Mouse (Mus musculus) cerebellum, adult 18-20 months (tissue): ENCODE measurements around the gene Fam131a.

Experiments
- DNase-seq, 2 experiments: peaks; one replicate each; pipeline ENCODE4 v3.0.0; 2021

Gene Fam131a

DNA sequence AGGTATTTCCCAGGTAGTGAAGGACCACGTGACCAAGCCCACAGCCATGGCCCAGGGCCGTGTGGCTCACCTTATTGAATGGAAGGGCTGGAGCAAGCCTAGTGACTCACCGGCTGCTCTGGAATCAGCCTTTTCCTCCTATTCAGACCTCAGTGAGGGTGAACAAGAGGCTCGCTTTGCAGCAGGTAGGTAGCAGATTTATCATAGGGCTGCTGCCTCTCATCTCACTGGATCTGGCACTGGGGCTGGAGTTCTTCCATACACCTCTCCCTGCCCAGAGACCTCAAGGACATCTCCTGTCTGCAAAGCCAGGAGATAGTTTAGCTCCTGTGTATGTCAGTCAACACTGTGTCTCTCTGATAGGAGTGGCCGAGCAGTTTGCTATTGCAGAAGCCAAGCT lies 6.2 kb downstream of the Fam131a start:
- no peak for DNase-seq

DNA sequence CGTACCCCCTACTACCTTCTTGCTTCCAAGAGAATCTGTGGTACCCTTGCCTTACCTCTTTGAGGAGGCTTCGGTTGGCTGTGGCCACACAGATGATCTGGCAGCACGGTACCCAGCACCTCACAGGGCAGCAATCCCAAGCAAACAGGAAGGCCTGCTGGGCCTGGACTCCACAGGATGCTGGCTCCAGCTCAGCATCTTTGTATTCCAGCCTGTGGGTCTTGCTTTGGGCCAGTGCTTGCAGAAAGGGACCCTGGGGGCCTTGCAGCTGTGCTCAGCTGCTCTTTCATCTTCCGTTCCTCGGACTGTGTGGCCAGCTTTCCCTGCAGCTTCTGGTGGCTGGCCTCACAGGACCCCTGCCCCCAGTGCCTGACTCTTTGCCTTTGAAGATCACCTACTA lies 7.0 kb downstream of the Fam131a start:
- DNase-seq = peak; percentile 72 to 73

DNA sequence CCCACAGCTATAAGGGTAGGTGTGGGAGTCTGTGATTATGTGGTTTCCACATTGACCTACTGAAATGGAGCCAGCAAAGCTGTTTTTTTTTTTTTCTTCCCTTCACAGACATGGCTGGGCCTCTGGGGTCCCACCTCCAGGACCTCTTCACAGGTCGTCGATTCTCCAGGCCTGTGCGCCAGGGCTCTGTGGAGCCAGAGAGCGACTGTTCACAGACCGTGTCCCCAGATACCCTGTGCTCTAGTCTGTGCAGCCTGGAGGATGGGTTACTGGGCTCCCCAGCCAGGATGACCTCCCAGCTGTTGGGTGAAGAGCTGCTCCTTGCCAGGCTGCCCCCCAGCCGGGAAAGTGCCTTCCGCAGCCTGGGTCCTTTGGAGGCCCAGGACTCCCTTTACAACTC lies 8.3 kb downstream of the Fam131a start:
- no peak for DNase-seq

DNA sequence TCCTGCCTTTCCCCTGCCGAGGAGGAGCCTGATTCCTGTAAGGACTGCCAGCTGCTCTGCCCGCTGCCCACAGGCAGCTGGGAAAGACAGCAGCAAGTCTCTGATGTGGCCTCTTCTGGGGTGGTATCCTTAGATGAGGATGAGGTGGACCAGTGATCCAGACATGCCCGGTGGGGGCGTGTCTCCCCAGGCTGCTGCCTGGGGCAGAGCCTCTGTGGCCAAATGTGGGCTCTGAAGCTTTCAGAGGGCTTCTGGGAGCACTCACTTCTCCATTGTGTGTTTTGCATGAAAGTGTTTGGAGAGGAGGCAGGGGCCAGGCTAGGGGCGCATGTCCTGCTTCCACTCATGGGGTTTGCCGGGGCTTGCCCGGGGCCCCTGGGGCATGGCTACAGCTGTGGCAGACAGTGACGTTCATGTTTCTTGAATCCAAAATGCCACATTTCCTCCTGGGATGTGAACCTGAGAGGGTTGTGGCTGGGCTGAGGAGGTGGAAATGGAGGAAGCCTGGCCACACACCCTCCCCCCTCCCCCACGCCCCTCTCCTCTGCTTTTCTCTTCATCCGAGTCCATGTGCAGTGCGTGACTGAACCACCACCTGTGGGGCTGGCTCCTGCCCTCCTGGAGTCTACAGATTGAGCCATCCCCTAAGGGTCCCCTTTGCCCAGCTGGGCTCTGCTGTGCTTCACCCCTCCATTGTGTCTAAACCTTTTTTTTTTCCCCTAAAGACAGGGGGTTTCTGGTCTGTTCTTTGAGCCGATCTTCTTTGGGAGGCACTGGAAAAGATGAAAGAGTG lies 8.9 kb downstream of the Fam131a start:
- no peak for DNase-seq

DNA sequence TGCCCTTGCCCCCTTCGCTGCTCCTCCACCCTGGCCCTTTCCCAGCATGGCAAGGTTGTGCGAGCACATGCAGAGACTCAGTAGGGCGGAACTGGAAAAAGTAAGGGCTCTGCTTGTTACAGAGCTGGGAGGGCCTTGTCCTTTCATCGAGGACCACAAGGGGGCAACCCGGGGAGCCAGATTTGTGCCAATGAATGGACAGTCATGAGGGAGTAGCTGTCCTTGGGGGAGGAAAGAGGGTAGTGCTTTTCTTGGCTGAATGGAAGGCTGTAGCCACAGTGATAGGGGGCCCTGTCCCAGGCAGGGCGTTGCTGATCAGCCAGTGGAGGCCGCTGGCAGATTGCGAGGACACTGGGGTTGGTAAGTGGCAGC lies 9.5 kb downstream of the Fam131a start:
- peak in 1 of 2 experiments; percentile 65 for DNase-seq

DNA sequence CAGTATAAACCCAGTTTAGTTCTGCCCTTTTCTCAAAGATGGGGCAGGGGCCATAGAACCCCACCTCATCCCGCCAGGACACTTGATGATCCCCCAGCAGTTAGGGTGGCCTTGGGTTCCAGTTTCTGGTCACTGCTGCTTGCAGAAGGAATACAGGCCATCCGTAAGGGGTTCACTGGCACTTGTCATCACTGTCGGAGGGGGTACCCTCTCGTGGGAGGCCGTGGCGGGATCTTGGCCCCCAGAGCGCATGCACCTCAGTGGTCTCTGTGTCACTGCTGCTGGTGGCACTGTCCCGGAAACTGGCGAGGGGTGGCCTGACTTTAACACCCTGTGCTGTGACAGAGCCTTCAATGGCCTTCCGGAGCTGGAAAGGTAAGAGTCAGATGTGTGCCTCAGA lies 10.0 kb downstream of the Fam131a start:
- DNase-seq = no peak

DNA sequence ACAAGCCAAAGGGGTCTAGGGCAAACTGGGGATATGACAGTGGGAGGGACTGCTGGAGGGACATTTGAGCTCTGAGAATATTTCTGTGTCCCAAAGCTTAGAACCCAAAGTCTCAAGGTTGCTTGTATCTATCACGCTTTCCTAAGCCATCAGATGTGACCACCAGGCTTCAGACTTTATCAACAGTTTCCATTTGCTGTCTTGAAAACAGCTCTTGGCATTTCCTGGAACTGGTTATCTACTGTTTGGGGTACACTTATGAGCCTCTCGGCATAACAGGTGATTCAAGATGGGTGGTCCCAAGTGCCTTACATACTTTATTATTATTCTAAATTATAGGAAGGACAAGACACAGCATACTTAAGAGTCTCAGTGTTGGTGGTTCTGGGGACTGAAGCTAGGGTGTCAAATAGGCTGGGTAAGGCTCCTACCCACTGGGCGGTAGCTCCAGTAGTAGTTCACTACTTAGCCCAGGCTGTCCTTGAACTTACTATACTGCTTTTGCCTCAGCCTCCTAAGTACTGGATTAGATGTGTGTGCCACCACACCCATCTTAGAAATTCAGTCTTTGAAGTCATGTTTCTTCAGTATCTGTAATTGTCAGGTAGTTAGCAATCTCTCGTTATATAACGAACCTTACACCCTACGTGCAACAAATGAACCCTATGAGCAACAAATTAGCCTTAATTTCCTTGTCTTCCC lies 10.8 kb downstream of the Fam131a start:
- DNase-seq = no peak

DNA sequence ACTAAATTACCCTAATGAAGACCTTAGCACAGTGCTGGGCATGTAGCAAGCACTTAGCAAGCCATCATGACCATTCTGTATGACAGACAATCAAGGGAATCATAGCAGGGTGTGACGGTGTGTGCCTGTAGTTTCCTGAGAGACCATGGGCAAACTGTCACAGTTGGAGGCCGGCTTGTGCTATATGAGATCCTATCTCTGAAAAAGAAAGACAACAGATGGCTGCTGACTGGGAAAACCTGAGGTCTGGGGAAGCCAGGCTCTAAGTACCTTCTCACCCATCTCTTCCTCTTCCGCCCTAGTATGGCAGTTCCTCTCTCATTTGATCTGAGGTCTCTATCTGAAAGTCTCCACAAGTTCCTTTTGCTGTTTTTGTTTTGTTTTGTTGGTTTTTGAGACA lies 12.7 kb downstream of the Fam131a start:
- peak in 1 of 2 experiments; percentile 56 for DNase-seq

DNA sequence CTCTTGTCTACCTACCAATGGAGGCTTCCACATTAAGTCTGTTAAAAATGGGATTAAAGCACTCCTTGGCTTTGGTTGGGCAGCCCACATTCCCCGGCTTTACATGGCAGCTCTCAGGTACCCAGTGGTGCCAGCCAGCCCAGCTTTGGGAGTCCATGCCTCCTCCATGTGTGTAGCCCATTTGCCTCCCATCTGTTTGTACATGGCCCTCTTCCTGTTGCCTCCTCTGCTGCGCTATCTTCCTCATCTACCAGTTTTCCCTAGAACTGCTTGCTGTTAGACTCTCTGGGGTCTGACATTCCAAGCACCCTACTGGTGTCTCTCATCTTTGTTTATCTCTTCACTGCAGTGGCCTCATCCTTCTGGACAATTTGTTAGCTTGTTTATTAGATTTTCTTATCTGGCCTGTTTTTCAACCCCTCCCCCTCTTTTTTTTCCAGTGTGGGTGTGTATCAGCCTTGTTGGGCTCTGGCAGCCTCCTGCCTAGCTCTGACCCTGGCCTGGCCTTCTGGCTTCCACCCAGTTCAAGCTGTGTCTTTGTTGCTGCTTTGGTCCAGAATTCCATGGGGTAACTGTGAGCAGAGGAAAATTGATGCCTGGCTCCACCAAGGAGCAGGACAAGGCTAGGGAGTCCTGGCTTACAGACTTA lies 13.5 kb downstream of the Fam131a start:
- DNase-seq = no peak

DNA sequence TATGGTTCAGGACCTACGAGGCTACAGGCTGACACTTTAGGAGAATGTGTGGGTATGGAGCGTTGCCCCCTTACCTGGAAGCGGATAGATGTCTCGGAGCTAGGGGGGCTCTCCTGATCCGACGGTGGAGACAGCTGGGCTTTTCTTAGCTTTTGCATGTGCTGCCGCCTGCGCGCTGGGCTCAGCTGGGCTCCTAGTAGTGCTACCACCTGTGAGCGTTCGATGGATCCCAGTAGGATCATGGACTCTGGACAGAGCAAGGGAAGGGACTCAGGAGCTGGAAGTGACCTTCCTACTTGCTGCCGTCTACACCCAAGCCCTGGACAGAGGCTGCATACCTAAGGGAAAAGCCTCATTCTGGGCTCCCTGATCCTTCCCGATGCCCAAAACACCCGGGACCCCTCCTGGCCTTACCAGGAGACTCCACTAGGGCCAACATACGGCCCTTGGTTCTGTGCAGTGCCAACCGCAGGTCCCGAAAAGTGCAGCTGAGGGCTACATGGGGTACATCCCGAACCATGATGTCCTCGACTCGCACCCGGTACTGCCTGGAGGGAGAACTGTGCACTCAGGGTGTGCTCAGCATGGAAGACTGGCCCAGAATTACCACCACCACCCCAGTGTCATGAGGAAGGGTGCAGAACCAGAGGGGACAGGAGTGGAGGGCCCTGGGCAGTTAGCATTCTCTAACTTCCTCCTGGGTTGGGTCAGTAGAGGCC lies 15.3 kb downstream of the Fam131a start:
- DNase-seq = no peak

DNA sequence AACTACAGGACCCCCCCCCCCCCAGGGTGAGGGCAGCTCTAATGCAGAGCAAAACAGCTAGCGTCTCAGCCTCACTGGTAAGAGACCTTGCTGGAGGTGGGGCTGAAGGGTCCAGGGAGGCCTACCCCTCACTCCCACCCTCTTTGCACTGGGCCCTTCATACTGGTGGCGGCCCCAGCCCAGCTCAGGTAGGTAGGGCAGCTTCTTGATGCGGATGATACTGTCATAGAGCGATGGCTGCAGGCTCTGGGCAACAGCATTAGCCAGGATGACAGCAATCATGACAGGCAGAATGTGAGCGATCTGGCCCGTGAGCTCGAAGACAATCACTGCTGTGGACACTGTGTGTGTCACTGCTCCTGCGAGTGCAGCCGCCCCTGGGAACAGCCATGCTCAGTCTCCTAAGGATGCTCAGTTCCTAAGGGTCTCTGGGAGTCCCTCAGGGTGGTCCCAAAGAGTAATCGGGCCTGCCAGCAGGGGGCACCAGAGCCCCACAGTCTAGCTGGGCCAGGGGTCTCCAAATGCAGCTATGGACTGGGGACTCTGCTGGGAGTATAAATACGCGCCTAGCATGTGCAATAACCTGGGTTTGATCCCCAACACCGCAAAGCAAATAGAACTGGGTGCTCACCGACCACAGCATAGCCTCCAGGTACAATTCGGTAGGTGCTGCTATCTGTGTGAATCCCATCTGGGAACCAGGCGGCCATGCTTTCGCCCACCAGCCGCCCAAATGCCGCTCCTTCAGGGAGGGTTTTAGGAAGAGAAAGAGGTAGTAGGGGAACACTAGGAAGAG lies 16.1 kb downstream of the Fam131a start:
- DNase-seq = no peak

DNA sequence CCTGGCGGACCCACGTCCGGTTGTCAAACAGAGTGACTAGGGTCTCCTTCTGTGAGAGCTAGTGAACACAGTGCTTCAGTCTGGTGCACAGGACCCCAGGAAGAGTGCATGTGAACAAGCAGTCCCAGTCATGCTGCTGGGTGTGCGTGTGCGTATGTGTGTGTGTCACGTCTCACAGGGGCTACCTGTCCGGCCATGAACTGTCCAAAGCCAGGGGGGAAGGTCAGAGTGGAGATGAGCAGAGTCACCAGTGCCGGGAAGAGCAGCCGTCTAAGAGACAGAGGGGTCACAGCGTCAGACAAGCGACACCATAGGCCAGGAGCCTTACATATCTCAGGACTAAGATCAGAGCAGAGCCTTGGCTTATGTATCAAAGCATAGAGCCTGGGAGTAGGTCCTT lies 17.3 kb downstream of the Fam131a start:
- DNase-seq = no peak

DNA sequence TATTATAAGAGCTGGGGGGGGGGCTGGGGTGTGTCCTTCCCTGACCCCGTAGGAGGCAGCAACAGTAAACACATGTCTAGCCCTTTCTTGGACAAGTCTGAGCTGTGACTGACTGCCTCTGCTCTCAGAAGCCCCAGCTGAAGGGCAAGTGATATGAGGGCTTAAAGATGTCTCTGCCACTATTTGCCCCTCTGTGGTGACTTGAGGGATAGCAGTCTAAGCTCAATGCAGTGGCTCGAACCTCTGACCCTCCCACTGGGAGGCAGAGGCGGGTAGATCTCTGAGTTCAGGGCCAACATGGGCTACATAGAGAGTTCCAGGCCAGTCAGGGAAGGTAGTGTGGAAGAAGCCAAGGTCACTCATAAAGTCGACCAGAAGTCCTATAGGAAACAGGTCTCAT lies 17.8 kb downstream of the Fam131a start:
- no peak for DNase-seq

DNA sequence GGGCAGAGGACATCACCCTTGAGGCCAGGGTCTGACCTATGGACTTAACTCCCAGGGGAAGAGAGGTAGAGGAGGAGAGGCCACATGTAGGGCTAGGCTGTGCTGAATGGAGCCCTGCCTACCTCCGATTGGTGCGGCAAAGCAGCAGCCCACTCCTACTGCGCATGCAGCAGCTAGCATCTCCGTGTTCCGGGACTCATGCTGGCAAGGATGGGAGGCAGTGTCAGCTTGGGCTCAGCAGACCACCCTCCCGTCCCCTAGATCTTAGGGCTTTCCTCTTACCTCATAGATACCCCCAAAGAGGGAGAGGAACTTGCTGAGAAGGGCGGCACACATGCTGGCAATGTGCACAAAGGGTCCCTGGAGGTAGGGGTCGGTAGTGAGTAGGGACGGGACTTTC lies 19.1 kb downstream of the Fam131a start:
- no peak for DNase-seq

DNA sequence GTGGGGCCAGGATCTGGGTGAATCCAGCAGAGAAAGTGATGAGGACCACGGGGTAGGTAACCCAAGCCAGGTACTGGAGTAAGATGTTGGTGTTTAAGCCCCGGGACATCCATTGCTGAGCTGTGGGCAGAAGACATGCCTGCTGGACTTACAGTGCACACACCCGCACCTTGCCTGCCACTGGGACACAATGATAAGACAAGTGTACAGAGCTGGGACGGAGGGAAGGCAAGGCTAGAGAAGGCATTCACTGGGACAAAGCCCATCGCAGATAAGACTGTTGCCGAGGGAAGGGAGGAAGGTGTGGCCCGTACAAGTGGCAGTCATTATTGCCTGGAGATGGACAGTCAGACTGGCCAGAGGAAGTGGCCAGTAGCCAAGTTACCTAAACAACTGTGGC lies 19.8 kb downstream of the Fam131a start:
- no peak for DNase-seq

DNA sequence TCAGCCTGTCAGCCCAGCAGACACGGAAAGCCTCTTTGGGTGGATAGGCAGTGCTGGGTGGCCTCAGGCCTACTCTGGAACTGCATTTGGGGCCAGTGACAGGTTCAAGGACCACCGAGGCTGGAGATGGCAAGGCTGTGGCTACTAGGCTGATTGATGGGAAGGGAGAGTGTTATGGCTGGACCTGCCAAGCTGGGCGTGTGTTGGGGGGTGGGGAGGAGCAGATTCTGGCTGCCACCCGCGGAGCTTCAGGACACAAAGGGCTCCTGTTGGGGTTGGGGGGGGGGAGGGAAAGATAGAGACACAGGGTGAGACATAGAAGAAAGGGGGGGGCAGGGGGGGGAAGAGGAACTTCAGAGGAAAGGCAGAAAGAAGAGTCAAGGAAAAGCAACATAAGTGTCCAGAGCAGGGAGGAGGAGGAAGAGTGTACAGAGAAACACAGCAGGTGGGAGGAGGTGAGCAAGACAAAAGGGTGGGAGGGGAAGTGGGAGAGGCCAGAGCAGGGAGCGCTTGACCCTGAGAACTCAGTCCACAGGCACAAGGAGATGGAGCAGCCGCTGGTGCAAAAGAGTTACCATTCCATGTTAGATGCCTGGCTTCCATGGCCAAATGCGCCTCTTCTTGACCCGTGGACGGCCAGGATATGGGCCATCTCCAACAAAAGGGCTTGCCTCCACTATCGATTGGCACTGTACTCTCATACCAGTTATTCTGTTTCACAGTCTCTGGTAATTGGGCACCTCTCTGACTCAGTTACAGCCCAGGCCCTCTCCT lies 21.5 kb downstream of the Fam131a start:
- no peak for DNase-seq

DNA sequence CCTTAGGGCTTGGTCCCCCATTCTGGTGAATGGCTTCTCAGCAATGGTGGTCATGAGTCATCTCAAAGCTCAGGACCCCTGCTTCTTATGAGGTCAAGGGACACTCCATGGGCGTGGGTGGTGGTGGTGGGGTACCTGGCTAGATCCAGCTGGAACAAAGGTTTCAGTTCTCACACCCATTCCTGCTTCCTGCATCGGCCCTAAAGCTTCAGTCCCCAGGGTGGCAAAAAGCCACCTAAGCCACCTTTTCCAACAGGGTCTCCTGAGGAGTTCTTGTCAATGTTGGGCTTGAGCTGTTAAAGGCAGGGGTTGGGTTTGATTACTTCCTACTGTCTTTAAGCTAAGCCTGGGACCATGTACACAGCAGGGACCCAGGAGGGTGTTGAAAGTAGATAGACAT lies 22.1 kb downstream of the Fam131a start:
- DNase-seq = peak in 1 of 2 experiments; percentile 36

DNA sequence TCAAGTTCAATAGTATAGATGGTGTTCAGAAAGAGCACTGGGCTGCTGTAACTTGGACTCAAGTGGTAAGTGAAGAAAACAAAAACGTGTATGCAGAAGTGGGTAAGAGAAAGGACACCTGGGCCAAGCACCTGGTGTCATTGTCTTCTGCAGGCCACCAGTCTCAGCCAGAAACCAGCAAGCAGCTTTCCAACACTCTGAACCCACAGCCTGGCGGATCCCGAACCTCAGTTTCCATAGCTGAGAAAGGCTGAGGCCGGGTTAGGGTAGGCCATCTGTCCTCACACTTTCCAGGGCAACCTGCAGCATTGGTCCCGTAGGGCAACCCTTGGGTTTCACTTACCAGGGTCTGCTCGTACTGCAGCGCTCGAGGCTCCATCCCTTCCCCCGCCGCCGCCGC lies 22.5 kb downstream of the Fam131a start:
- no peak for DNase-seq

DNA sequence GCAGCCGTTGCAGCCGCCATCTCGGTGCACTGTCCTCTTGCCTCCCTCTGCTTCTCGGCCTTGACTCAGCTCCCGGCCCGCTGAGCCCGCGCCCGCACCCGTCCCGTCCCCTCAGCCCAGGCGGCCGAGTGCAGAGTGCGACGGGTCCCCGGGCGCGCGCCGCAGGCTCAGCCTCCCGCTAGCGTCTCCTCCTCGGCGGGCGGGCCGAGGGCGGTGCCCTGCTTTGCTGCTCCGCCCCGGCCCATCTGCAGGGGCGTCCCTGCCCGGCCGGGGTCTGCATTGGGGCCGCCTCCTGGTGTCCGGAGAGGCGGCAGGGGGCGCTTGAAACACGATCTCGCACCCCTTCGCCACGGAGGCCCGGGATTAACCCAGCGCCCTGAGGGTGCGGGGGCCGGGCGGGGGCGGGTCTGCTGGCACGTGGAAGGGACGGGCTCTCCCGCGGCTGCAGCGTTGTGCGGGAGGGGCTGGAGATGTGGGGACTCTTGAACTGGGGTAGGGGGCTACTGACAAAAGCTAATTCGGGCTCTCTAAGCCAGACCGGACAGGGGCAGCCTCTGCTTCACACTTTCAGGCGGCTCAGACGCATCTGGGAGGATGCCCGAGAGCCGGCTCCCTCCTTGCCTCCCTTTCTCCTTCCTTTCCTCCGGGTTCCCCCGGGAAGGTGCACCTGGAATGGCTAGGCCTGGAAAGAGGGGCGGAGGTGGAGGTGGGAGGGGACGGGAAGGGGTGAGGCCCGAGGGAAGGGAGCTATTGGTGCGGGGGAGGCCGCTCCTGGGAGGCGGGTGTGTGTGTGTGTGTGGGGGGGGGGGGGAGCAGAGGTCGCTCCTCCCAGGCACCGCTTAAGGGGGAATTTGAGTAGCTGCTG lies 23.2 kb downstream of the Fam131a start:
- peak; percentile 79 to 84 for DNase-seq

DNA sequence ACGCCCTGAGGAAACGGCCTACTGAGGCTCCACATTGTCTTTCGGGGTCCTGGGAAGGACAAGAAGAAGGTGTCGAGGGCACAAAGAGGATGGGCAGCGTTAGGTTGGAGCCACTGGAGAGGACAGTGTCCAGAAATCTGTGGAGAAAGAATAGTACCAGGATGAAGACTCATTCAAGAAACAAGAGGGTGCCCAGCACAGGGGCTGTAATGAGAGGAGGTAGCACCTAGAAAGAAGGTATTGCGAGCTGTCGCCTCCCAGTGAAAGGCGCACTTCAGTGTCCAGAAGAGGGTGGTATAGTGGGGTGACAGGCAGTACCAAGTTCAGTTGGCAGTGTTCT lies 23.8 kb downstream of the Fam131a start:
- DNase-seq = no peak
